Mouse (Mus musculus): ENCODE data around the gene Gja10.

DNA sequence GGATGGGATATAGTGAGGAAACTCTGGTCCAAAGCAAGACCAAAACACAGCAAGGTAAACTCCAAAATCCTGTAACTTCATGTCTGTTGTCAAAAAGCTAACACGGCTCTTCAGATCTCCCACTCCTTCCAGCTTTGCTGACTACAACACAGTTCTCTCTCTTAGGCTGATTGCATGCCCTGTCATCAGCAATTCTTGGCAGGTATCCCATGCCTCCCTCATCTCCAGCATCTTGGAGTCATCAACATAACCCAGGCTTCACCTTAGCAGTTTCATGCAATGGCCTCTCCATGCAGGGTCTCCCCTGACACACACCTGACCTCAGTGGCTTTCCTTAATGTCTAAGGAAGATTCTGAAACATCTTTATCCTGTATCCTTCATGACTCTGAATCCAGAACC is 53.4 kb downstream of the Gja10 start:
- no peak for TF ChIP-seq CTCF (conservative IDR thresholded peaks at IDR 0.05 in 1 of 2, IDR thresholded peaks at IDR 0.05 in 1 of 2; ENCODE audit: low read depth in 2 of 2, low read length in 2 of 2)
- no peak for TF ChIP-seq MYC (IDR thresholded peaks at IDR 0.05; ENCODE audit: low read depth, low read length)
- no peak for TF ChIP-seq MAZ (IDR thresholded peaks at IDR 0.05; ENCODE audit: low read depth, low read length)
- no peak for TF ChIP-seq MEF2A (IDR thresholded peaks at IDR 0.05; ENCODE audit: borderline replicate concordance, low read depth, low read length)
- no peak for TF ChIP-seq POLR2A (IDR thresholded peaks at IDR 0.05; ENCODE audit: low read depth, low read length)
- no peak for TF ChIP-seq MAX (IDR thresholded peaks at IDR 0.05; ENCODE audit: low read length)
- no peak for TF ChIP-seq MXI1 (IDR thresholded peaks at IDR 0.05; ENCODE audit: low read depth, low read length)
- no peak for TF ChIP-seq E2F4 (IDR thresholded peaks at IDR 0.05; ENCODE audit: insufficient replicate concordance, low read depth, low read length)
- no peak for TF ChIP-seq USF1 (IDR thresholded peaks at IDR 0.05; ENCODE audit: low read depth, low read length)
- TF ChIP-seq ETS1 (conservative IDR thresholded peaks at IDR 0.05; ENCODE audit: low read depth, low read length) = no peak
